Mouse (Mus musculus): ENCODE results near the gene Setd3. TPM values are rescaled to one million over a fixed set of nuclear protein-coding genes. Genes with fewer than 3 reads are reported as not detected.

Setd3 gene
- polyA plus RNA-seq, 1 experiment from 2014 or later, result 103 TPM

- H3K9ac ChIP-seq, result no peak overlapping the region
- no peak for ATAC-seq (ENCODE audit: insufficient number of reproducible peaks, insufficient read depth, low FRiP score, low TSS enrichment)
- 22% methylated on average over 9 of the region's 9 CpGs for WGBS
- no peaks in the 10 kb centered on the region for H3K36me3 ChIP-seq
- H3K27ac ChIP-seq, result no peak overlapping the region
- peaks cover 23% of the 10 kb centered on the region for H3K4me1 ChIP-seq
- H3K27me3 ChIP-seq, result no peaks in the 10 kb centered on the region
- H3K4me3 ChIP-seq, result no peak overlapping the region
- no peaks in the 10 kb centered on the region for H3K9me3 ChIP-seq
- no peak overlapping the region for H3K4me2 ChIP-seq (replicated peaks)
These were observed 114.6 kb downstream of the Setd3 start for GRCm38 (mm10) chr12:108064396-108064998.

- Histone ChIP-seq H3K27me3 (no peaks in the 10 kb centered on the region), H3K27ac (no peak overlapping the region), H3K9me3 (no peaks in the 10 kb centered on the region), H3K4me2 (replicated peaks) (no peak overlapping the region), H3K4me1 (peaks cover 20% of the 10 kb centered on the region), H3K9ac (no peak overlapping the region), H3K4me3 (no peak overlapping the region), H3K36me3 (no peaks in the 10 kb centered on the region)
- WGBS, result 14% methylated on average over 6 of the region's 6 CpGs
- no peak for ATAC-seq (ENCODE audit: insufficient number of reproducible peaks, insufficient read depth, low FRiP score, low TSS enrichment)
These were observed 115.1 kb downstream of the Setd3 start for GRCm38 (mm10) chr12:108063986-108064385.

- no peaks in the 10 kb centered on the region for H3K36me3 ChIP-seq
- ATAC-seq (ENCODE audit: insufficient number of reproducible peaks, insufficient read depth, low FRiP score, low TSS enrichment), result no peak
- H3K9ac ChIP-seq, result no peak overlapping the region
- no peaks in the 10 kb centered on the region for H3K9me3 ChIP-seq
- WGBS, result 68% methylated on average over 5 of the region's 5 CpGs
- H3K27ac ChIP-seq, result no peak overlapping the region
- peaks cover 20% of the 10 kb centered on the region for H3K4me1 ChIP-seq
- no peak overlapping the region for H3K4me2 ChIP-seq (replicated peaks)
- no peaks in the 10 kb centered on the region for H3K27me3 ChIP-seq
- no peak overlapping the region for H3K4me3 ChIP-seq
These were observed 117.0 kb downstream of the Setd3 start for GRCm38 (mm10) chr12:108062137-108062536.

- Histone ChIP-seq H3K4me3 (no peak overlapping the region), H3K4me1 (peaks cover 20% of the 10 kb centered on the region), H3K36me3 (no peaks in the 10 kb centered on the region), H3K9me3 (no peaks in the 10 kb centered on the region), H3K4me2 (replicated peaks) (no peak overlapping the region), H3K9ac (no peak overlapping the region), H3K27ac (no peak overlapping the region), H3K27me3 (no peaks in the 10 kb centered on the region)
- 81% methylated on average over 7 of the region's 7 CpGs for WGBS
- no peak for ATAC-seq (ENCODE audit: insufficient number of reproducible peaks, insufficient read depth, low FRiP score, low TSS enrichment)
These were observed 117.5 kb downstream of the Setd3 start for GRCm38 (mm10) chr12:108061661-108062060.

Other genes starting within 250 kb of the Setd3 start
- gene Bcl11b, start 175.7 kb downstream of the Setd3 start, polyA plus RNA-seq (2016; fragmentation: Nextera tagmentation; extraction: Ambion mirVana), result 39.4 and 41.5 TPM in 2 replicates
- gene Ccnk, start 265 bp upstream of the Setd3 start, polyA plus RNA-seq (2016; fragmentation: Nextera tagmentation; extraction: Ambion mirVana), result 3.4 and 4.3 TPM in 2 replicates
- gene Ccdc85c, start 96.1 kb upstream of the Setd3 start, polyA plus RNA-seq (2016; fragmentation: Nextera tagmentation; extraction: Ambion mirVana), result 7.7 and 7.9 TPM in 2 replicates
- gene Hhipl1, start 127.0 kb upstream of the Setd3 start, polyA plus RNA-seq (2016; fragmentation: Nextera tagmentation; extraction: Ambion mirVana), result 1.0 and 1.1 TPM in 2 replicates
- 5.9 and 7.4 TPM in 2 replicates for gene Cyp46a1, start 155.1 kb upstream of the Setd3 start, polyA plus RNA-seq (2016; fragmentation: Nextera tagmentation; extraction: Ambion mirVana)
- 58.4 and 63.1 TPM in 2 replicates for gene Eml1, start 191.6 kb upstream of the Setd3 start, polyA plus RNA-seq (2016; fragmentation: Nextera tagmentation; extraction: Ambion mirVana)

Data from embryonic facial prominence, embryonic 12.5 days (tissue).